Mouse (Mus musculus): ENCODE data around the gene Tmem8b. TPM values are rescaled to one million over a fixed set of nuclear protein-coding genes. Genes with fewer than 3 reads are reported as not detected.

The Tmem8b gene
- polyA plus RNA-seq, 1 experiment from 2014 or later, result 0.29 TPM

DNA sequence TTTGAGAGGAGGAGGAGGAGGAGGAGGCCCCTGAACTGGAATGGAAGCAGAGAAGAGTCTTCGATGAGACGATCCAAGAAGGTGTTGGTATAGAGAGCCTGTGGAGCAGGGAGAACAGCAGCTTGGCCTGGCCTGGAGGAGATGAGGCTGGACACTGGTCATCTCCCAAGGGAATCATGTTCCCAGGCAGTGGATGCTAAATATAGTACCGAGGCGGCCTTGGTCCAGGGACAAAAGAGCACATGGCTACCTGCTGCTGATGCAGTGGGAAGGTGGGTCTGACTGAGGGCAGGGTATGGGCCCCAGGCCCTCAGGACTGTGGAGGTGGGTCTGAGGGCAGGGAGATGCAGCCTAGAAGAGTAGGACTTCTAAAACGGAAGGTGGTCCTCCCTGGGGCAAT, 64.4 kb downstream of the Tmem8b start:
- H3K27me3 ChIP-seq (ENCODE audit: insufficient read depth, low read length), result no peaks in the 10 kb centered on the region
- TF ChIP-seq EP300 (IDR thresholded peaks at IDR 0.05; ENCODE audit: low read depth) (no peak), CTCF (IDR thresholded peaks at IDR 0.05; ENCODE audit: low read depth) (no peak)
- DNase-seq, result no peak
- peaks cover under 1% of the 10 kb centered on the region; the same call in 1 of the 2 replicates for H3K4me1 ChIP-seq (ENCODE audit: insufficient read depth)
- ATAC-seq, result no peak
- no peak overlapping the region for H3K27ac ChIP-seq (ENCODE audit: low read depth)
- H3K9me3 ChIP-seq (ENCODE audit: low read length), result no peaks in the 10 kb centered on the region
- no peak overlapping the region for H3K4me2 ChIP-seq (ENCODE audit: low read depth, low read length)
- WGBS (ENCODE audit: insufficient replicate concordance), result 77% methylated on average over 5 of the region's 5 CpGs
- H3K9ac ChIP-seq (replicated peaks), result no peak overlapping the region
- H3K4me3 ChIP-seq (ENCODE audit: low read depth, low read length), result no peak overlapping the region
- H3K36me3 ChIP-seq (replicated peaks; ENCODE audit: insufficient read depth, low read length), result no peaks in the 10 kb centered on the region

GRCm38 (mm10) chr4:43737144-43737543, 68.4 kb downstream of the Tmem8b start:
- Histone ChIP-seq H3K4me1 (ENCODE audit: insufficient read depth) (no peaks in the 10 kb centered on the region), H3K36me3 (replicated peaks; ENCODE audit: insufficient read depth, low read length) (no peaks in the 10 kb centered on the region), H3K4me3 (ENCODE audit: low read depth, low read length) (no peak overlapping the region), H3K9ac (replicated peaks) (no peak overlapping the region), H3K4me2 (ENCODE audit: low read depth, low read length) (no peak overlapping the region), H3K27ac (ENCODE audit: low read depth) (no peak overlapping the region), H3K9me3 (ENCODE audit: low read length) (no peaks in the 10 kb centered on the region), H3K27me3 (ENCODE audit: insufficient read depth, low read length) (no peaks in the 10 kb centered on the region)
- no peak for DNase-seq
- TF ChIP-seq EP300 (IDR thresholded peaks at IDR 0.05; ENCODE audit: low read depth), result no peak
- no peak for TF ChIP-seq CTCF (IDR thresholded peaks at IDR 0.05; ENCODE audit: low read depth)
- WGBS (ENCODE audit: insufficient replicate concordance), result 72% methylated on average over 6 of the region's 6 CpGs
- ATAC-seq, result no peak

DNA sequence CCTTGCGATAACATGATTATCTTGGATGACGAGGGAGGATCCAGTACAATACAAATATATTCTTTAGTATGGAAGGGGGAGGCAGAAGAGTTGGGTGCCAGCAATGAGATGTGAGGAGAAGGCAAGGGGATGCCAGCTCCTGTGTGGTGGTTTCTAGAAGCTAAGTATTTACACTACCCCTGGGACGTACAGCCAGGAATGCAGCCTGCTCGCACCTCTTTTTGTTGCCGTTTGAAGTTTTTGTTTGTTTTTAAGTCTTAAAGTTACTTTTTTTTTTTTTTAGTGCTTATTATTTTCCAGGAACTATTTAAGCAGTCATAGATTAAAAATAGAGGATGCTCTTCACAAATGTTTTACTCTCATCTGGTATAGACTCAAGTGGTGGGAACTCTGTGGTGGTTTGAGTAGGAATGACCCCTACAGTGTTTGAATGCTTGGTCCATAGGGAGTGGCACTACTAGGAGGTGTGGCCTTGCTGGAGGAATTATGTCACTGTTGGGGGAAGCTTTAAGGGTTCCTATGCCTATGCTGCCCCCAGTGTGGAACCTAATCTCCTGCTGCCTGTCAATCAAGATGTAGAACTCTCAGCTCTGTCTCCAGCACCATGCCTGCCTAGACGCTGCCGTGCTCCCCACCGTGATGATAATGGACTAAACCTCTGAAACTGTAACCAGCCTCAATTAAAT, 70.4 kb downstream of the Tmem8b start:
- Histone ChIP-seq H3K9me3 (ENCODE audit: low read length) (no peaks in the 10 kb centered on the region), H3K4me2 (ENCODE audit: low read depth, low read length) (no peak overlapping the region), H3K9ac (replicated peaks) (no peak overlapping the region), H3K36me3 (replicated peaks; ENCODE audit: insufficient read depth, low read length) (no peaks in the 10 kb centered on the region), H3K27me3 (ENCODE audit: insufficient read depth, low read length) (no peaks in the 10 kb centered on the region), H3K4me3 (ENCODE audit: low read depth, low read length) (no peak overlapping the region), H3K4me1 (ENCODE audit: insufficient read depth) (no peaks in the 10 kb centered on the region), H3K27ac (ENCODE audit: low read depth) (no peak overlapping the region)
- 64% methylated on average over 8 of the region's 8 CpGs for WGBS (ENCODE audit: insufficient replicate concordance)
- TF ChIP-seq CTCF (IDR thresholded peaks at IDR 0.05; ENCODE audit: low read depth) (no peak), EP300 (IDR thresholded peaks at IDR 0.05; ENCODE audit: low read depth) (no peak)
- DNase-seq (no peak), ATAC-seq (no peak)

DNA sequence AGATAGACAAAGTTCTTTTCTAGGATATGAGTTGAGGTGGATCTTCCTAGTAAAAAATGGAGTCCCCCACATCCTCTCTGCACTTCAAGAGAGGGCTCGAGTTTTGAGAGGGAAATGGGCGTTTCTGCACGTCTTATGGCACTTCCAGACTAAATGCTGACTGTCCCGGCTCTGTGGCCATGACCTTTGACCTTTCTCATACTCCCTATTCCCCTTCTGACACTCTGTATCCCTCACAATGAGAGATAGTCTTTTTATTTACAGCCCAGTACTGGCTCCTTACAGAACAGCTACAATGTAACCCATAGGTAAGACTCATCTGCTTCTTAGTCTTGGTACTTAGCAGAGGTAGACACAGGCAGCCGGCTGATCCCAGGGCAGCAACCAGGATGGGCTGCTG, 72.8 kb downstream of the Tmem8b start:
- H3K4me1 ChIP-seq (ENCODE audit: insufficient read depth), result no peaks in the 10 kb centered on the region
- DNase-seq (no peak), ATAC-seq (no peak)
- no peak overlapping the region for H3K4me3 ChIP-seq (ENCODE audit: low read depth, low read length)
- H3K4me2 ChIP-seq (ENCODE audit: low read depth, low read length), result no peak overlapping the region
- H3K9me3 ChIP-seq (ENCODE audit: low read length), result no peaks in the 10 kb centered on the region
- H3K36me3 ChIP-seq (replicated peaks; ENCODE audit: insufficient read depth, low read length), result no peaks in the 10 kb centered on the region
- TF ChIP-seq CTCF (IDR thresholded peaks at IDR 0.05; ENCODE audit: low read depth), result no peak
- no peak for TF ChIP-seq EP300 (IDR thresholded peaks at IDR 0.05; ENCODE audit: low read depth)
- no peak overlapping the region for H3K27ac ChIP-seq (ENCODE audit: low read depth)
- WGBS (ENCODE audit: insufficient replicate concordance), result 43% methylated on average over 5 of the region's 5 CpGs
- no peak overlapping the region for H3K9ac ChIP-seq (replicated peaks)
- no peaks in the 10 kb centered on the region for H3K27me3 ChIP-seq (ENCODE audit: insufficient read depth, low read length)

Small RNAs within 50 kb of the gene (microRNA-seq; reads per million reads assigned to microRNA genes)
- gene Gm25262, result not detected

Other genes with a start within 250 kb of the Tmem8b start
- 0.14 TPM in 1 of 2 replicates, not detected in the other for gene Fam166b, start 239.8 kb upstream of the Tmem8b start, polyA plus RNA-seq (2015; fragmentation: Nextera tagmentation; extraction: Ambion mirVana)
- 1.2 TPM in 2 replicates for gene Tesk1, start 227.0 kb upstream of the Tmem8b start, polyA plus RNA-seq (2015; fragmentation: Nextera tagmentation; extraction: Ambion mirVana)
- 9.9 and 10.4 TPM in 2 replicates for gene Cd72, start 214.3 kb upstream of the Tmem8b start, polyA plus RNA-seq (2015; fragmentation: Nextera tagmentation; extraction: Ambion mirVana)
- gene Sit1, start 185.2 kb upstream of the Tmem8b start, polyA plus RNA-seq (2015; fragmentation: Nextera tagmentation; extraction: Ambion mirVana), result 0.53 and 0.94 TPM in 2 replicates
- gene Ccdc107, start 176.1 kb upstream of the Tmem8b start, polyA plus RNA-seq (2015; fragmentation: Nextera tagmentation; extraction: Ambion mirVana), result 41.1 and 46.0 TPM in 2 replicates
- gene Arhgef39, start 169.3 kb upstream of the Tmem8b start, polyA plus RNA-seq (2015; fragmentation: Nextera tagmentation; extraction: Ambion mirVana), result 14.2 and 15.2 TPM in 2 replicates
- 0.95 and 1.1 TPM in 2 replicates for gene Car9, start 162.0 kb upstream of the Tmem8b start, polyA plus RNA-seq (2015; fragmentation: Nextera tagmentation; extraction: Ambion mirVana)
- 17.3 and 58.9 TPM in 2 replicates for gene Tpm2, start 145.2 kb upstream of the Tmem8b start, polyA plus RNA-seq (2015; fragmentation: Nextera tagmentation; extraction: Ambion mirVana)
- 36.2 and 41.2 TPM in 2 replicates for gene Creb3, start 106.6 kb upstream of the Tmem8b start, polyA plus RNA-seq (2015; fragmentation: Nextera tagmentation; extraction: Ambion mirVana)
- gene Tln1, start 106.3 kb upstream of the Tmem8b start, polyA plus RNA-seq (2015; fragmentation: Nextera tagmentation; extraction: Ambion mirVana), result 30.0 and 34.2 TPM in 2 replicates
- gene Rgp1, start 90.3 kb upstream of the Tmem8b start, polyA plus RNA-seq (2015; fragmentation: Nextera tagmentation; extraction: Ambion mirVana), result 6.3 and 7.3 TPM in 2 replicates
- gene Gba2, start 90.1 kb upstream of the Tmem8b start, polyA plus RNA-seq (2015; fragmentation: Nextera tagmentation; extraction: Ambion mirVana), result 7.3 and 8.4 TPM in 2 replicates
- 0.96 TPM in 1 of 2 replicates, not detected in the other for gene Msmp, start 84.5 kb upstream of the Tmem8b start, polyA plus RNA-seq (2015; fragmentation: Nextera tagmentation; extraction: Ambion mirVana)
- gene Npr2, start 37.0 kb upstream of the Tmem8b start, polyA plus RNA-seq (2015; fragmentation: Nextera tagmentation; extraction: Ambion mirVana), result 0.54 and 0.82 TPM in 2 replicates
- gene Spag8, start 15.4 kb upstream of the Tmem8b start, polyA plus RNA-seq (2015; fragmentation: Nextera tagmentation; extraction: Ambion mirVana), result not detected in 2 replicates
- gene Hint2, start 12.5 kb upstream of the Tmem8b start, polyA plus RNA-seq (2015; fragmentation: Nextera tagmentation; extraction: Ambion mirVana), result 159 and 186 TPM in 2 replicates
- gene Fam221b, start 174 bp downstream of the Tmem8b start, polyA plus RNA-seq (2015; fragmentation: Nextera tagmentation; extraction: Ambion mirVana), result 1.7 and 1.8 TPM in 2 replicates
- not detected in 2 replicates for gene Olfr70, start 31.8 kb downstream of the Tmem8b start, polyA plus RNA-seq (2015; fragmentation: Nextera tagmentation; extraction: Ambion mirVana)
- gene Olfr71, start 41.3 kb downstream of the Tmem8b start, polyA plus RNA-seq (2015; fragmentation: Nextera tagmentation; extraction: Ambion mirVana), result not detected in 2 replicates
- gene Hrct1, start 58.2 kb downstream of the Tmem8b start, polyA plus RNA-seq (2015; fragmentation: Nextera tagmentation; extraction: Ambion mirVana), result 0.40 and 0.50 TPM in 2 replicates
- 0.07 and 0.13 TPM in 2 replicates for gene Spaar, start 61.1 kb downstream of the Tmem8b start, polyA plus RNA-seq (2015; fragmentation: Nextera tagmentation; extraction: Ambion mirVana)
- not detected in 2 replicates for gene Olfr159, start 102.0 kb downstream of the Tmem8b start, polyA plus RNA-seq (2015; fragmentation: Nextera tagmentation; extraction: Ambion mirVana)
- not detected in 2 replicates for gene Olfr156, start 154.9 kb downstream of the Tmem8b start, polyA plus RNA-seq (2015; fragmentation: Nextera tagmentation; extraction: Ambion mirVana)
- gene Olfr157, start 171.2 kb downstream of the Tmem8b start, polyA plus RNA-seq (2015; fragmentation: Nextera tagmentation; extraction: Ambion mirVana), result not detected in 2 replicates
- not detected in 2 replicates for gene Olfr155, start 182.6 kb downstream of the Tmem8b start, polyA plus RNA-seq (2015; fragmentation: Nextera tagmentation; extraction: Ambion mirVana)
- 1.8 and 2.3 TPM in 2 replicates for gene Reck, start 206.6 kb downstream of the Tmem8b start, polyA plus RNA-seq (2015; fragmentation: Nextera tagmentation; extraction: Ambion mirVana)